Mouse (Mus musculus): ENCODE measurements around the gene Tcl1b2.
"Not testable (repeated sequence)": the region's sequence is repeated elsewhere in the genome, so short reads cannot be mapped to it uniquely, and the experiment has no call there.

DNA sequence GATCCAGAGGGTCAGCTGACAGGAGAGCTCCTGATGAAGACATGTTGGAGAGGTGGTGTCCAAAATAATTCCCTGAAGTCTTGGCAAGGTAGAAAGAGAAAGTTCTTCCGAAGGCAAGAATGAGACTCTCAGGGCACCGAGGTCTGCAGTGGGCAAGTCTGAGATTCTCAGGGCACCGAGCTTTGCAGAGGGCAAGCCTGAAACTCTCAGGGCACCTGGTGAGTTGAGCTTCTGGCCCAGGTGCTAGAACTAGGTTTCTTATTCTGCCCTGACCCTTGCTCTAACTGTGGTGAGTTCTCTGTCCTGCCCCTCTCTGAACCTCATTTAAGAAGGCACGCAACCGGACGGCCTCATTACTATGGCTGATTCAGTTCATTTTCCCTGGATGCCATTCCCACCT, 44.9 kb downstream of the Tcl1b2 start, which contains the start of gene Tcl1b3:
- TF ChIP-seq CTCF (IDR thresholded peaks at IDR 0.05; ENCODE audit: low read depth); EP300 (optimal IDR thresholded peaks at IDR 0.05): not testable (repeated sequence)

All from stomach, postnatal 0 days (tissue).